Mouse (Mus musculus) G1E (cell line): ENCODE measurements around the gene Dock7. TPM values are rescaled to one million over a fixed set of nuclear protein-coding genes. Genes with fewer than 3 reads are reported as not detected.

Experiments
- ATAC-seq: 2 replicates; pipeline ENCODE4 v1.8.0; 2016; ENCODE audit warnings: mild to moderate bottlenecking; ENCODE audit not compliant: insufficient number of reproducible peaks, poor library complexity, low FRiP score, severe bottlenecking; ENCODE audit errors: extremely low read depth
- DNase-seq: peaks from one replicate; pipeline ENCODE4 v3.0.0; 2012; ENCODE audit warnings: low spot score
- H3K27me3 ChIP-seq: 2 replicates; pipeline ENCODE4 v1.6.1; 2012; ENCODE audit warnings: mild to moderate bottlenecking, low read length, inconsistent platforms; ENCODE audit not compliant: insufficient read depth
- H3K36me3 ChIP-seq: replicated peaks from 2 replicates; pipeline ENCODE3; 2012; ENCODE audit warnings: mild to moderate bottlenecking, inconsistent platforms
- H3K4me1 ChIP-seq: 2 replicates; pipeline ENCODE4 v1.6.1; 2012; ENCODE audit warnings: low read depth, low read length, inconsistent platforms, mixed read lengths; ENCODE audit not compliant: insufficient read depth
- H3K4me3 ChIP-seq: 2 replicates; pipeline ENCODE4 v1.5.1; 2012; ENCODE audit warnings: low read depth, mild to moderate bottlenecking, inconsistent platforms, low read length, moderate library complexity, mixed read lengths
- H3K9me3 ChIP-seq: replicated peaks from 2 replicates; pipeline ENCODE4 v1.6.1; 2012; ENCODE audit warnings: inconsistent platforms
- CTCF ChIP-seq: IDR thresholded peaks from 2 replicates; pipeline ENCODE4 v1.5.1; 2012; ENCODE audit warnings: low read depth, low read length, inconsistent platforms, mixed read lengths
- GATA1 ChIP-seq: IDR thresholded peaks from 2 replicates; pipeline ENCODE4 v1.6.1; 2012; ENCODE audit warnings: borderline replicate concordance, low read length, inconsistent platforms, mixed read lengths
- GATA2 ChIP-seq: IDR thresholded peaks from 2 replicates; pipeline ENCODE4 v1.6.1; 2012; ENCODE audit warnings: low read depth, low read length, inconsistent platforms, borderline replicate concordance
- POLR2AphosphoS5 ChIP-seq: IDR thresholded peaks from 2 replicates; pipeline ENCODE4 v1.6.1; 2012; ENCODE audit warnings: low read depth, low read length, inconsistent platforms; ENCODE audit not compliant: insufficient replicate concordance
- TAL1 ChIP-seq: conservative IDR thresholded peaks from 2 replicates; pipeline ENCODE4 v1.6.1; 2012; ENCODE audit warnings: low read depth, low read length, inconsistent platforms, mixed read lengths
- polyA plus RNA-seq: library from polyadenylated mRNA; stranded (reverse); fragments of >175 nt; gene quantifications from 2 replicates; pipeline ENCODE4 v1.2.3, GENCODE M21; 2012
- total RNA-seq, 2 experiments: library from RNA; stranded (forward) in 1 of 2; stranded (reverse) in 1 of 2; fragments of 200-1000 nt in 1 of 2; fragments of >200 nt in 1 of 2; fragmentation: Nextera tagmentation in 1 of 2; gene quantifications; 2 replicates each; pipeline ENCODE4 v1.2.3; 2014 to 2017

Dock7 gene
- total and polyA plus RNA-seq, 3 experiments = 1.9 TPM; not detected in 2

GRCm38 (mm10) chr4:99122047-99122446 lies 1.3 kb upstream of the Dock7 start:
- H3K27me3 ChIP-seq = no peaks in the 10 kb centered on the region
- H3K4me3 ChIP-seq = no peak overlapping the region
- DNase-seq = no peak
- no peaks in the 10 kb centered on the region for H3K4me1 ChIP-seq
- no peaks in the 10 kb centered on the region for H3K36me3 ChIP-seq
- TF ChIP-seq POLR2AphosphoS5 (no peak), GATA2 (no peak), CTCF (no peak), GATA1 (no peak), TAL1 (no peak)
- ATAC-seq = no peak
- peaks cover 31% of the 10 kb centered on the region for H3K9me3 ChIP-seq

- ATAC-seq = no peak
- TF ChIP-seq TAL1 = no peak
- no peak for TF ChIP-seq CTCF
- TF ChIP-seq POLR2AphosphoS5 = no peak
- TF ChIP-seq GATA1 = no peak
- no peak for TF ChIP-seq GATA2
- H3K27me3 ChIP-seq = no peaks in the 10 kb centered on the region
- no peak overlapping the region for H3K4me3 ChIP-seq
- no peaks in the 10 kb centered on the region for H3K4me1 ChIP-seq
- DNase-seq = no peak
- no peaks in the 10 kb centered on the region for H3K36me3 ChIP-seq
- H3K9me3 ChIP-seq = peaks cover 31% of the 10 kb centered on the region
Measured at GRCm38 (mm10) chr4:99121123-99121755, 524 bp upstream of the Dock7 start.

GRCm38 (mm10) chr4:99119051-99119450 lies 1.7 kb downstream of the Dock7 start:
- no peak overlapping the region for H3K4me3 ChIP-seq
- no peaks in the 10 kb centered on the region for H3K4me1 ChIP-seq
- no peak for DNase-seq
- no peaks in the 10 kb centered on the region for H3K36me3 ChIP-seq
- TF ChIP-seq GATA2 = no peak
- no peaks in the 10 kb centered on the region for H3K27me3 ChIP-seq
- H3K9me3 ChIP-seq = peaks cover 34% of the 10 kb centered on the region
- no peak for ATAC-seq

- TF ChIP-seq GATA1 (no peak), TAL1 (no peak), POLR2AphosphoS5 (no peak), CTCF (no peak), GATA2 (no peak)
- Histone ChIP-seq H3K4me1 (no peaks in the 10 kb centered on the region), H3K9me3 (peaks cover 29% of the 10 kb centered on the region), H3K27me3 (no peaks in the 10 kb centered on the region), H3K4me3 (no peak overlapping the region), H3K36me3 (no peaks in the 10 kb centered on the region)
- DNase-seq (no peak), ATAC-seq (no peak)
Measured at GRCm38 (mm10) chr4:99115797-99116196, 4.9 kb downstream of the Dock7 start.

GRCm38 (mm10) chr4:99111670-99112069 lies 9.0 kb downstream of the Dock7 start:
- no peak overlapping the region for H3K4me3 ChIP-seq
- TF ChIP-seq POLR2AphosphoS5 (no peak), GATA2 (no peak), GATA1 (no peak), CTCF (no peak), TAL1 (no peak)
- DNase-seq (no peak), ATAC-seq (no peak)
- H3K36me3 ChIP-seq = no peaks in the 10 kb centered on the region
- no peaks in the 10 kb centered on the region for H3K4me1 ChIP-seq
- no peaks in the 10 kb centered on the region for H3K27me3 ChIP-seq
- peaks cover 34% of the 10 kb centered on the region for H3K9me3 ChIP-seq

GRCm38 (mm10) chr4:99108817-99109216 lies 11.9 kb downstream of the Dock7 start:
- ATAC-seq = no peak
- TF ChIP-seq TAL1 (no peak), CTCF (no peak), POLR2AphosphoS5 (no peak), GATA2 (no peak), GATA1 (no peak)
- Histone ChIP-seq H3K4me3 (no peak overlapping the region), H3K36me3 (no peaks in the 10 kb centered on the region), H3K4me1 (no peaks in the 10 kb centered on the region), H3K27me3 (no peaks in the 10 kb centered on the region), H3K9me3 (peaks cover 30% of the 10 kb centered on the region)
- no peak for DNase-seq

GRCm38 (mm10) chr4:99102846-99103245 lies 17.9 kb downstream of the Dock7 start:
- Histone ChIP-seq H3K4me3 (no peak overlapping the region), H3K4me1 (no peaks in the 10 kb centered on the region), H3K27me3 (no peaks in the 10 kb centered on the region), H3K9me3 (peaks cover 38% of the 10 kb centered on the region), H3K36me3 (no peaks in the 10 kb centered on the region)
- no peak for ATAC-seq
- no peak for TF ChIP-seq TAL1
- no peak for TF ChIP-seq GATA1
- no peak for TF ChIP-seq CTCF
- TF ChIP-seq GATA2 = no peak
- no peak for TF ChIP-seq POLR2AphosphoS5
- DNase-seq = no peak
